Mouse (Mus musculus) heart, adult 8-10 months (tissue): ENCODE measurements around the gene Zic1. TPM values are rescaled to one million over a fixed set of nuclear protein-coding genes. Genes with fewer than 3 reads are reported as not detected.

ENCODE experiments used
- DNase-seq: peaks from one replicate; pipeline ENCODE4 v3.0.0; 2022; ENCODE audit warnings: low spot score
- total RNA-seq, 4 experiments: library from RNA; stranded (reverse); gene quantifications; 2 replicates each; pipeline ENCODE4 v1.2.4; 2022

Zic1 gene
- under 1 TPM in 1 of 4 experiments, not detected in 3; 0.06 TPM for total RNA-seq

GRCm38 (mm10) chr9:91365664-91366063 is at the start of gene Zic1:
Gene Zic1 (minus strand): TSS chr9:91365810.
- no peak for DNase-seq

DNA sequence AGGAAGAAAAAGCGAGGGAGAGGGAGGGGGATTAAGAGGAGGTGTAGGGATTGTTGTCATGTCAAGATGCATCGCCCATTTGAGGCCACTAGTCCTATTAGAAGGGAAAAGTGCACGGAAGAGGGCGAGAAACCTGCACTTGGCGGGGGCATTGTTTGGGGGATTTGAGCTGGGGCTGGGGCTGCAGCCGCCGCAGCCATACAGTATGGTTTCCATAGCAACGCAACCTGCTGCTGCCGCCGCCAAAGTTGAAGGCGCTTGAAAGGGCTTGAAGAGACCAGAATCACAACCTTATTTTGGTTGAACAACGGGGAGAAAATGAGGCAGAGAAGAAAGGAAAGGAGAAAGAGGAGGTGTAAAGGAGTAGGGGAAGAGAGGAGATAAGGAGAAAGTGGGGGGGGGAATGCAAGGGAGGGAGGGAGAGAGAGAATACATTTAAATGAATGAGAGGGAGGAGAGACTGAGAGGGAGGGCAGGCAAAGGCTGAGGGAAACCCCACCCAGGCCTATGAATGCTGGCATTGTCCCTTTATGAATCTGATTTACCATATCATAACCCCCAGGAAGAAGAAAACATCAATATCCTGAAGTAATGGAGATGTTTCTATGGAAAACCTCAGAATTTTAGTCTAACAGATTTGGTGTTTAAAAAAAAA is 48.5 kb upstream of the Zic1 start:
- DNase-seq = no peak

DNA sequence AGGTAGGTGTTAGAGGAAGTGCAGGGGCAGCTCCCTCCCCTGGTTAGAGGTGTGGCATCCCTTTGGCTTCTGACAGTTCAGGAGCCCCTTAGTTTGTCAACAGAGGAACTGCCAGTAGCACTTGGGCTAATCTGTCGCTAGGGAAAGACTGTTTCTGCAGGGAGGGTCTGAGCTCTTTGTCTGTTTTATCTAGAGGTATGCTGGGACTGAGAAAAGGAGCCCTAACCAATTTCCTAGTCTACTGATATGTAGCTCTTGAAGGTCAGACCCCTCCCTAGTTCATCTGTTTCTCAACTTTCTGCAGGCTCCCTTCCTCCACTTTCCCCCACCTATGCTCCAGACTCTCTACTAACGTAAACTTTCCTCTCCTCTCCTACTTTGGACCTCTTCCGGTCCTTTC is 44.2 kb upstream of the Zic1 start:
- no peak for DNase-seq

DNA sequence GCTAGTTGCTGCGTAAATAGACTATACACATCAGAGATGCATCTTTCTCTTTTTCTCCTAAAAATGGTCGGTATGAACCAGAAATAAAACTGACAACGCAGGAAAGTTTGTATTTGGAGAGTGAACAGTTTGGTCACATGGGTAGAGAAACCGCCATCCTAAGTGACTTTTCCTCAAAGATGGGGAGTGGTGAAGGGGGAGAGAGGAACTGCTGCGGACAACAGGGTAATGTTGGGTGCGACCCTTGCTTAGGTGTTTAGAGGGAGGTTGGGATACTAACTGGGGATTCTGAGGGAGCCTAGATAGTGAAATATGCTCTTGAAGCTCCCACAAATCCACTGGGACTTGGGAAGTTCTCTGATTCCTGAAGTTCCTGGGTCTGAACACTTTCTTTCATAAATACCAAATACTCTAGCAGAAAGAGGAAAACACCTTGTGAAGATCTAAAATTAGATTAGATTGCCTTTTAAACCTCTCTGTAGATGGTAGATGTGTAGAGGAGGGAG is 40.7 kb upstream of the Zic1 start:
- no peak for DNase-seq

DNA sequence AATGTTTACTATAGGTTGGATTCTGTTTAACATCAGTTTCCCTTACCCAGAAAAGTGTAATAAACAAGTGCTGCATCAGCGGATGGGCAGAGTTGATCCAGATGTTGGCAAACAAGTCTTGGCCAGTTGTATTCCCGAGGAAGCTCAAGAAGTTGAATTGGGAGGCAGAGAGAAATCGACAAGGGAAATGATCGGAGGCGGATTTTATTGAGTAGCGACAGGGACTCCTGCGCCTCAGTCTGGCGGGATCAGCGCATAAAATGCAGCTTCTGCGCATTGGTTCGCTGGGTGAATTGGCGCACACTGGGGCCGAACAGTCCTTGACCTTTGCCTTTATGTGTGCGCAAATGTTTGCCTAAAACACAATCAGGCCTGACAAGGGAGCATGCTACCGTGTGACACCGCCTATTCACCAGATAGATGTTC is 40.2 kb upstream of the Zic1 start:
- DNase-seq = no peak

DNA sequence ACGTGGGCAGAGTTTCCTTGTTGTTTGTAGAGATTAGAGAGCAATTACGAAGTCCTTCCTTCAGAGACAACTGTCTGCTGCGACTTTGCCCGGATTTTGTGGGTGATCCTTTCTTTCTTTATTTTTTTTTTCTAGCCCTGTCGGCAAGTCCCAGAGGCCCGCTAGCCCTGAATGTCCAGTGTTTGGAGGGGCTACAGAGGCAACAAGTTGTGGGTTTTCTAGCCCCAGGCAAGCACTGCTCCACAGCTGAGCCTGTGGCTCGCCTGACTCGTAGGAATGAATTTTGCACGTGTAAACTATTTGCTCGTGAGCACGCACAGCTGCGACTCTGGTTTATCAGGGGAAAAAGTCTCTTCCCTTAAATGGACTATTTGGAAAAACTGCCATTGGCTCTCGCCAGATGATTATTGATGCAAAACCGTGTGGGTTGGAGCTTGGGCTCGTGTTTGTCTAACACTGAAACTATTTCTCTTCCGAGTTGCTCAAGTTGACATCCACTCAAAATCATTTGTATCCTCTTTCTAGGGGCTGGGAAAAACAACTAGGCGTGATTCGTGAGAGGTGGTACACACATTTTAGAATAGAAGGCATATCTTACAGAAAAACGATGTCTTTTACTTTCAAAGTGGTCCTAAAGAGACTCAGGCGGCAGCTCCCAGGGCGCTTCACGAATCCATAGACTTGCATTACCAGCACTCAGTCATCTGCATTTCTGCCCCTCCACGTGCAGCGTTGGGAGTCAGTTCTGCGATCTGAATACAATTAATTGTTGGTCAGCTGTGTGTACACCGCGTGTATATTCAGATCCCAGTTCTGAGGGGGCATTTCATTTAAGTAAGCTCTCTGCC is 39.5 kb upstream of the Zic1 start:
- DNase-seq = no peak

- DNase-seq = no peak
Observed at GRCm38 (mm10) chr9:91404229-91404628, 38.6 kb upstream of the Zic1 start.

- DNase-seq = no peak
Observed at GRCm38 (mm10) chr9:91401471-91401870, 35.9 kb upstream of the Zic1 start.

DNA sequence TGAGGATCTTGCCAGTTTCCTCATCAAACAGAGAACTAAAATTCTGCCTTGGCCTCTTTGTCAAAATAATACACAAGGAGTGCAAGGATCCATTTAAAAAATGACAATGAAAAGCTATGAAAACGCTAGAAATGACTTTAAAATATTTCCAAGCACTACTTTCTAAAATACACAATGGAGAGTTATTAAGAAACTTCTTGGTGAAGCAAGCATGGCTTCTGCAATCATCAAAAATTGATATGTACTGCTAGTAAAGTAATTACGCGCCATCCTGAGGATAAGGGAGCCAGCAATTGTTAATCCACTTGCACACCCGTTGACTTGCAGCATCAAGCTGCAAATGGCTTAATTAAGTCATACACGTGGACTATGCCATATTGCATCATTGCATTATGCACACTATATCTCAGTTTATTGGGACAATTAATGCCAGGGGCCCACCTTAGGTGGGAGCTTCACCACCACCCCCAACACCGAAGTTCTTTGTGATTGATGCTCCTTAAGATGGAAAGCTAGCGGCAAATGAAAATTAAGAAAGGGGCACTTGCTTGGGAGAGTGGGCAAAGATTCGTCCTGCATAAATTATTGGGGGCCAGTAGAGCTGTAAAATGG is 35.0 kb upstream of the Zic1 start:
- no peak for DNase-seq

DNA sequence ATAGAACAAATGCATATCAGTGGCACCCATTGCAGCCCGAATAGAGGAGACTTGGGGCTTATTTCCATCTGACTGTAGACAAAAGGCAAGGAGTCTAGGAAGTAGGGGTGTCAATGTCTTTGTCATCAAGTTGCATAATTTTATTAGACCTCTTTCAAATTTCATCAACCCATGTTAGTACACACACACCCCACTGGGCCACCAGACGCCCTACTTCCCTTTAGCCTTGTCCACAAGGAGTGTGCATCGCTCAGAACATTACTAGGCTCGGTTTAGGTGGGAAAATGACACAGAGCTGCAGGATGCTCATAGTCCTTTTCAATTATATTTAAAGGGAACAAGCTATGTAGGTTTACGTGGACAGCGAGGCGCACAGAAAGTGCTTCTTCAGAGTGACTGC is 34.4 kb upstream of the Zic1 start:
- DNase-seq = no peak

- no peak for DNase-seq
Observed at GRCm38 (mm10) chr9:91395066-91395772, 29.6 kb upstream of the Zic1 start.

DNA sequence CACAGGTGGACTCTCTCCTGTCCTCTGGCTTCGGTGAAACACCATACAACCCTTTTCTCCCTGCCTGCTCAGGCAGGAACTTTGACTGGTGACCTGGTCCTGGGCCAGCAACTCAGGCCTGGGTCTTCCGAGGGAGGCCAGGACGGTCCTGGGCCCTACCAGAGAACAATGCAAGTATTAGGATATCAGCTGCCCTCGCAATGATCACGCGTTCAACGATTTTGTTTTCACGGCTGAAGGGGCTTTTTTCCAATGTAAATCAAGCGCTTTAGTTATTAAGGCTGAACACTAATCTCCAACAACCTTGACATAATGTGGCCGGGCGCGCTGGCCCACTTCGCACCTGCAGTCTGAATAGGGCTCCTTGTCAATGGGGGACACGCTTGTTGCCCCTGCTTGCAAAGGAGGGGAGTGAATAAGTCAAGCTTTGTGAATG is 28.6 kb upstream of the Zic1 start:
- DNase-seq = no peak

DNA sequence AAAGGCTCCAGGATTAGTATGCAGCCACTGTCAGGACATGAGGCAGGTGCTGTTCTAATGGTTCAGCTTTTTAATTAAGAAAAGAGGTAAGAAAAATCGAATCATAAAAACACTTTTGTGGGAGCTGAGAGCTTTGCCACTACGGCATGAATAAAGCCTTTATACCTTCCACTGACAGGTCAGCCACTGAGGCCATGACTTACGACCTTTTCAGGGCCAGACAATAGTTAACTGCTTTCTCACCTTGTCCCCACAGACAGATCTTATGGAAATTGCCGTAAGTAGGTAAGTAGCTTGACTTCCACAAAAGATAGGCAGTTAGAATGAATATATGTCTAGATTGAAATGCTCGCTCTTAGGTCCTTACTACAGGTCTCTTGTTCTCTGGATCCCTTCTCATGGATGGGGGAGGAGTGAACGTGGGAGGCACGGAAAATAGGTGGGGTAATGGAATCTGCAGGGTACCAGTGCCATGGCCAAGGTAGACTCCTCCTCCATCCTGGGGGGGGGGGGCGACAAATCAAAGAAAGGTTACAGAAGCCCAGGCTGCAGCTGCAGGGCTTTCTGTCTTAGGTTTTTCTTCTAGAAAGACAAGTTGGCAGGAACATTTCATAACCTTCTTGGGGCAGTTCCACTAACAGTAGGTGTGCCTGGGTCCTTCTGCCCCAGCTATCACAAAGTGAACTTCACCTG is 27.9 kb upstream of the Zic1 start:
- no peak for DNase-seq

GRCm38 (mm10) chr9:91388173-91388572 is 22.6 kb upstream of the Zic1 start:
- DNase-seq = no peak

GRCm38 (mm10) chr9:91387740-91388080 is 22.1 kb upstream of the Zic1 start:
- no peak for DNase-seq

GRCm38 (mm10) chr9:91386891-91387739 is 21.5 kb upstream of the Zic1 start:
- no peak for DNase-seq

DNA sequence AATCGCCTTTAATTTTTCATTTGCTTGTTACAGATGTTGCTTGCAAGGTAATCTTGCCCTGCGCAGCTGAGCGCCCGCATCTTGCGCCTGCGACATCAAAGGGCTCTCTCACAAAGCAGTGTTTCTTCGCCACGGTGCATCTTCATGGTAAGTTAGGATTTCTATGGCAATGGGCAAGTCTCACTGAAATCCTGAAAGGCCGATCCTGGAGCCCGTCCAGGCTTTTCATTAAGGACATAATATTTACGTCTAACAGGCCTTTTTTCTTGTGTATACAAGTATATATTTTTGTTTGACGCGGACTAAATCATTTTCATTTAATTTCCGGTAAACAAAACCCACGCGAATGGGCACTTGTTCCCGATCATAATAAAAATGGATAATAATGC is 20.9 kb upstream of the Zic1 start:
- DNase-seq = no peak

DNA sequence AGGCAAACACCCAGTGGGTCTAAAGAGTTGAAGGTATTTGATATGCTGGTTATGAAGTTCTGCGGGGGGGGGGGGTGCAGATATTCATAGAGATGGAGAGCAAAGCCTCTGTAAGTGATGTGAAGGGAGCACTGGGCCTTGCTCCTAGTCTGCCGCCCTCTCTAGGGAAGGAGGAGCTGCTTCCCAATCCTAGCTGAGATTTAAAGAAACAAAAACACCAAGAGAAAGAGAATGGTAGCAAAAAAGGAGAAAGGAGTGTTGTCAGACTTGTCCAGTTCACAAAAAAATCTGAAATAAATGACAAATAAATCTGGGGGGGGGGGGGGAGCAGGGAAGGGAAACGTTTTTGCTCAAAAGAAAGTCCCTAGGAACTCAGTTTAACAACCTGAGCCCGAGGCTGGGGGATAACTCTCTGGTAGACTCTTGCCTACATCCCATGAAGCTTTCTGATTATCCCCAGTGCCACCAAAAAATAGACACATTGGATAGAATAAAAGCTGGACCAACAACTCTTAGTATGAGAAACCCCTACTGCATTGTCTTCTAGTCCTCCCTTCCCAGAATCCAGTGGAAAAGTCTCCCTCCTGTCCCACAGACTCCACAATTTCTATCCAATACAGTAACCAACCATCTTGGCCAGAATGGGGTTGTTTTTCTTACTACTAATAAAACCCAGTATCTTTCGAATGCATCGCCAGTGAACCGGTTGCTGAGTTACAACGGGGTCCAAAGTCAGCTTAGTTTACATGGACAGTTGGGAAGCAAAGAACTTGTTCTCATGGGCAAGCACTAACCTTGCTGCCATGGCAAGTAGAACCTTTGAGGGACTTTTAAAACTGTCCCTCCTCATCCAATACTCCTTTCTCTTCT is 20.2 kb upstream of the Zic1 start:
- no peak for DNase-seq
